Mouse (Mus musculus) hindbrain, postnatal 0 days (tissue): ENCODE data around the gene Lemd2. TPM values are rescaled to one million over a fixed set of nuclear protein-coding genes. Genes with fewer than 3 reads are reported as not detected.

Source experiments
- ATAC-seq: fragments of 200-750 bp; cut with Nextera tagmentation; 2 replicates; pipeline ENCODE4 v1.8.0; 2017; ENCODE audit warnings: mild to moderate bottlenecking, moderate TSS enrichment, moderate library complexity
- DNase-seq: peaks from one replicate; pipeline ENCODE4 v3.0.0-alpha.2; 2015; ENCODE audit warnings: low spot score
- H3K27ac ChIP-seq: fragments of 300-500 bp; sonication (generic); 2 replicates; pipeline ENCODE4 v1.5.1; 2014; ENCODE audit warnings: mild to moderate bottlenecking
- H3K27me3 ChIP-seq: fragments of 300-500 bp; sonication (generic); 2 replicates; pipeline ENCODE4 v1.6.1; 2014; ENCODE audit warnings: low read length, mixed read lengths; ENCODE audit not compliant: insufficient read depth
- H3K36me3 ChIP-seq: fragments of 300-500 bp; sonication (generic); 2 replicates; pipeline ENCODE4 v1.6.1; 2014; ENCODE audit warnings: low read length, mixed read lengths; ENCODE audit not compliant: insufficient read depth
- H3K4me1 ChIP-seq: fragments of 300-500 bp; sonication (generic); 2 replicates; pipeline ENCODE4 v1.6.1; 2014; ENCODE audit warnings: antibody characterized with exemption, low read length, mixed read lengths; ENCODE audit not compliant: insufficient read depth
- H3K4me2 ChIP-seq: fragments of 300-500 bp; sonication (generic); 2 replicates; pipeline ENCODE4 v1.6.1; 2014; ENCODE audit warnings: low read depth, mild to moderate bottlenecking, low read length, moderate library complexity, mixed read lengths
- H3K4me3 ChIP-seq: fragments of 300-500 bp; sonication (generic); 2 replicates; pipeline ENCODE4 v1.5.1; 2014; ENCODE audit warnings: low read length
- H3K9ac ChIP-seq: fragments of 300-500 bp; sonication (generic); replicated peaks from 2 replicates; pipeline ENCODE4 v1.6.1; 2014; ENCODE audit warnings: mild to moderate bottlenecking, low read length, moderate library complexity, mixed read lengths
- H3K9me3 ChIP-seq: fragments of 300-500 bp; sonication (generic); 2 replicates; pipeline ENCODE4 v1.6.1; 2016; ENCODE audit warnings: low read length, mixed read lengths
- CTCF ChIP-seq: IDR thresholded peaks from 2 replicates; pipeline ENCODE4 v1.5.1; 2016; ENCODE audit warnings: antibody characterized with exemption, control low read depth, low read depth
- WGBS: fragments of 180-500 bp; shearing (Covaris S2); extraction: QIAGEN DNeasy Blood & Tissue Kit; methylation state at CpG from one replicate; pipeline ENCODE4 v1.1.7; 2014; 5-methylcytosine and 5-hydroxymethylcytosine counted together
- polyA plus RNA-seq: library from polyadenylated mRNA; unstranded; fragments of >200 nt; fragmentation: Nextera tagmentation; extraction: Ambion mirVana; gene quantifications from 2 replicates; pipeline ENCODE4 v1.2.1, GENCODE M21; 2015
- total RNA-seq: library from RNA; depleted of rRNA; stranded (reverse); fragments of >200 nt; gene quantifications from 2 replicates; pipeline ENCODE4 v1.2.3, GENCODE M21; 2014

The Lemd2 gene
- total and polyA plus RNA-seq, 2 experiments from 2014 or later: 18.4 to 112 TPM

DNA sequence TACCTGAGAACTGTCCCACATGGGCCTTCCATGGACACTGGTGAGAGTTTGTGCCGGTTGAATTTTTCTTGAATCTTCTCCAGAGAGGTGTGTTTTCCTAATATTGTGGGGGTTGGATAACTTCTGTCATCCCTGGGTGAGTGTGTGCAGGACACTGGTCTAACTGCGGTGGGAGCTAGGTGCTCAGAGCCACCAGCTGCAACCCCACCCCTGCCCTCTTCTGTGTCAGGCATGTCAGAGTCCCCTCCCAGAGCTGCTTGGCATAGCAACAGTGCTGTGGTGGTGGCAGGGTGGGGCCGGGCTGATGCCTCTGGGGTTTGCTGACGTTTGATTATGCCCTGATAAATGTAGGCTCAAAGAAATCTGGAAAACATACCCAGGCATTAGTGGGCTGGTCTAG, 40.6 kb upstream of the Lemd2 start:
- DNase-seq (no peak), ATAC-seq (no peak)
- Histone ChIP-seq H3K27me3 (no peaks in the 10 kb centered on the region), H3K27ac (no peak overlapping the region), H3K9ac (no peak overlapping the region), H3K4me2 (no peak overlapping the region), H3K9me3 (no peaks in the 10 kb centered on the region), H3K4me1 (0 out of 2 replicates have a peak, but pooled peaks cover 12% of the 10 kb centered on the region), H3K36me3 (no peaks in the 10 kb centered on the region), H3K4me3 (no peak overlapping the region)
- no peak for TF ChIP-seq CTCF
- WGBS: 59% methylated on average over 4 of the region's 4 CpGs

DNA sequence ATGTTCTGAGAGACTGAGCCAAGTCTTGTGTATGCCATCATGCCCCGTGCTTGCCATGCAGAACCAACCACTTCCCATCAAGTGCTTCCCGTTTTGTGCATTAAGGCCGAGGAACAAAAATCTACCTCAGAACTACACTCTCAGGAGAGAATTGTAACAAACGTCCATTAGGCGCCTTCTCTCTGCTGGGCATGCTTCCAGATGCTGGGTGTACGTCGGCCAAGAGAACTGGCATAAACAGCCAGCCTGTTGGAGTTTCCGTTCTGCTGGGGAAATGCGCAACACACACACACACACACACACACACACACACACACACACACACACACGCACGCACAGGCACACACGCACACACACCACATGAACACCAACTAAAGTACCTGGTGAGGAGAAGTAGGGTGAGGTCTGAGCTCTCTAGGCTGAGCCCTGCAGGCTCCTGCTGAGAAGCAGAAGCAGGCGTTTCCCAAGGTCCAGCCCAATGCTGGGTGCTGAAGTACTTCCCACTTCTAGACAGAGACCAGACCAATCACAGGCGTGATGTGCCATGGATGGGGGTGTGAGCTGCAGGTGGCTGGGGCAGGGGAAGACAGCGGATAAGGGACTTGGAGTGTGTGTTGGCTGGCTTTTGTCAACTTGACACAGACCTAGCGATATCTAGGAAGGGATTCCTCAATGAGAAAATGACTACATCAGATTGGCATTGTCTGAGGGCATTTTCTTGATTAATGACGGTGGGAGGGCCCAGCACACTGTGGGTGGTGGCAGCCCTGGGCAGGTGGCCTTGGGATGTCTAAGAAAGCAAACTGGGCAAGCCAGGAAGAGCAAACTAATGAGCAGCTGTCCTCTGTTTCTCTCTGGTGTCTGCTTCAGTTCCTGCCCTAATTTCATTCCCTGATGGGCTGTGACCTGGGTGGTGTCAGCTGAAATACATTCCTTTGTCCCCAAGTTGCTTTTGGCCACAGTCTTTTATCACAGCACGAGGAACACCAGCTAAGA, 38.2 kb upstream of the Lemd2 start:
- Histone ChIP-seq H3K36me3 (no peaks in the 10 kb centered on the region), H3K9ac (no peak overlapping the region), H3K27me3 (no peaks in the 10 kb centered on the region), H3K4me3 (no peak overlapping the region), H3K9me3 (no peaks in the 10 kb centered on the region), H3K4me1 (0 out of 2 replicates have a peak, but pooled peaks cover 12% of the 10 kb centered on the region), H3K4me2 (no peak overlapping the region), H3K27ac (no peak overlapping the region; the same call in 1 of the 2 replicates)
- ATAC-seq (no peak), DNase-seq (peak; percentile 86)
- no peak for TF ChIP-seq CTCF
- WGBS: 35% methylated on average over 18 of the region's 18 CpGs

GRCm38 (mm10) chr17:27240556-27241457, 36.5 kb upstream of the Lemd2 start:
- no peak overlapping the region for H3K4me2 ChIP-seq
- WGBS: 28% methylated on average over 15 of the region's 15 CpGs
- ATAC-seq: 0 out of 2 replicates have a peak, but pooled peaks have one; percentile 18
- H3K36me3 ChIP-seq: no peaks in the 10 kb centered on the region
- H3K27ac ChIP-seq: peak overlapping the region; percentile 52; the same call in 1 of the 2 replicates
- peak; percentile 86 for DNase-seq
- H3K4me3 ChIP-seq: no peak overlapping the region
- H3K4me1 ChIP-seq: 0 out of 2 replicates have a peak, but pooled peaks cover 12% of the 10 kb centered on the region
- no peaks in the 10 kb centered on the region for H3K27me3 ChIP-seq
- H3K9me3 ChIP-seq: no peaks in the 10 kb centered on the region
- TF ChIP-seq CTCF: no peak
- H3K9ac ChIP-seq: no peak overlapping the region

- TF ChIP-seq CTCF: no peak
- 69% methylated on average over 5 of the region's 5 CpGs for WGBS
- DNase-seq (no peak), ATAC-seq (no peak)
- H3K27ac ChIP-seq: peak overlapping the region; percentile 52; the same call in 1 of the 2 replicates
- no peaks in the 10 kb centered on the region for H3K27me3 ChIP-seq
- H3K4me2 ChIP-seq: no peak overlapping the region
- no peaks in the 10 kb centered on the region for H3K9me3 ChIP-seq
- H3K4me3 ChIP-seq: no peak overlapping the region
- no peaks in the 10 kb centered on the region for H3K36me3 ChIP-seq
- H3K9ac ChIP-seq: no peak overlapping the region
- 0 out of 2 replicates have a peak, but pooled peaks cover 12% of the 10 kb centered on the region for H3K4me1 ChIP-seq
Observed at GRCm38 (mm10) chr17:27239941-27240340, 35.7 kb upstream of the Lemd2 start.

GRCm38 (mm10) chr17:27238637-27239036, 34.4 kb upstream of the Lemd2 start:
- Histone ChIP-seq H3K4me1 (0 out of 2 replicates have a peak, but pooled peaks cover 12% of the 10 kb centered on the region), H3K27me3 (no peaks in the 10 kb centered on the region), H3K4me2 (no peak overlapping the region), H3K27ac (no peak overlapping the region), H3K4me3 (no peak overlapping the region), H3K9me3 (no peaks in the 10 kb centered on the region), H3K9ac (no peak overlapping the region), H3K36me3 (no peaks in the 10 kb centered on the region)
- no peak for DNase-seq
- 32% methylated on average over 8 of the region's 8 CpGs for WGBS
- no peak for ATAC-seq
- TF ChIP-seq CTCF: no peak

DNA sequence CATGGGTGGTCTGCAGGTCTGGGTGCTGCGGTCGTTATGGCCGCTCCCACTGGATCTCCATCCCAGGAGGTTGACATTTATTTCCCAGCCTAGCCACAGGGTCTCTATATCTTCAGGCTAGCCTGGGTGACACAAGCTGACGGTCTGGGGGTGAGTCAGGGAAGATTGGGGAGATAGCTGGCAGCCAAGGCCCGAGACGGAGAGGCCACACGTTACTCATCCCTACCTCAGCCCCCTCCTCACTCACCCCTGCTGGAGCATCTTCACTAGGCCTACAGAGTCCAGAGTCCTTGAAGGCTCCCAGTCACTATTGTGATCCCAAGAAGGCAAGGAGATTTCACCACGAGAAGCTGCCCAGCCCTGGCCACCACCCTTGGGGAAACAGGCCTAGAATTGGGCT, 33.5 kb upstream of the Lemd2 start:
- WGBS: 84% methylated on average over 8 of the region's 8 CpGs
- H3K36me3 ChIP-seq: no peaks in the 10 kb centered on the region
- 0 out of 2 replicates have a peak, but pooled peaks cover 12% of the 10 kb centered on the region for H3K4me1 ChIP-seq
- DNase-seq (no peak), ATAC-seq (no peak)
- H3K4me3 ChIP-seq: no peak overlapping the region
- TF ChIP-seq CTCF: no peak
- no peak overlapping the region for H3K27ac ChIP-seq
- no peaks in the 10 kb centered on the region for H3K9me3 ChIP-seq
- H3K9ac ChIP-seq: no peak overlapping the region
- no peak overlapping the region for H3K4me2 ChIP-seq
- no peaks in the 10 kb centered on the region for H3K27me3 ChIP-seq
